Mouse (Mus musculus) heart, adult 2 months (tissue): Measurements from ENCODE around the gene Zcchc17. TPM values are rescaled to one million over a fixed set of nuclear protein-coding genes. Genes with fewer than 3 reads are reported as not detected.

Experiments
- DNase-seq, 2 experiments: peaks; one replicate each; pipeline ENCODE4 v3.0.0; 2021
- H3K27ac ChIP-seq: fragments of 200-600 bp; 2 replicates; pipeline ENCODE4 v1.8.1; 2022
- H3K27me3 ChIP-seq: fragments of 200-500 bp; 2 replicates; pipeline ENCODE4 v1.6.1; 2012; ENCODE audit warnings: mild to moderate bottlenecking, low read length, inconsistent platforms, mixed read lengths; ENCODE audit not compliant: control insufficient read depth, insufficient read depth
- H3K36me3 ChIP-seq: fragments of 200-500 bp; 2 replicates; pipeline ENCODE4 v1.6.1; 2012; ENCODE audit warnings: low read length, inconsistent platforms; ENCODE audit not compliant: control insufficient read depth, insufficient read depth
- H3K4me1 ChIP-seq: fragments of 200-500 bp; 2 replicates; pipeline ENCODE4 v1.6.1; 2011; ENCODE audit warnings: low read length; ENCODE audit not compliant: control insufficient read depth, insufficient read depth
- H3K4me3 ChIP-seq: fragments of 200-600 bp; 2 replicates; pipeline ENCODE4 v1.8.1; 2022
- H3K79me2 ChIP-seq: fragments of 200-500 bp; replicated peaks from 2 replicates; pipeline ENCODE4 v1.6.1; 2012; ENCODE audit warnings: mild to moderate bottlenecking, inconsistent platforms, low read length, moderate library complexity, mixed read lengths; ENCODE audit not compliant: control insufficient read depth, insufficient read depth
- H3K9ac ChIP-seq: fragments of 200-500 bp; 2 replicates; pipeline ENCODE4 v1.6.1; 2012; ENCODE audit warnings: low read depth, mild to moderate bottlenecking, control low read depth, inconsistent platforms, low read length, mixed read lengths
- CTCF ChIP-seq: fragments of 200-600 bp; IDR thresholded peaks from 2 replicates; pipeline ENCODE4 v1.8.1; 2022; ENCODE audit warnings: antibody characterized with exemption, mild to moderate bottlenecking, moderate library complexity
- EP300 ChIP-seq: fragments of 200-500 bp; IDR thresholded peaks from 2 replicates; pipeline ENCODE4 v1.6.1; 2011; ENCODE audit warnings: low read depth, low read length, control low read depth; ENCODE audit not compliant: insufficient read depth
- POLR2A ChIP-seq: fragments of 200-500 bp; IDR thresholded peaks from 2 replicates; pipeline ENCODE4 v1.6.1; 2011; ENCODE audit warnings: mild to moderate bottlenecking, low read depth, low read length, control low read depth; ENCODE audit not compliant: insufficient read depth
- WGBS: fragments of 180-500 bp; shearing (Covaris S2); methylation state at CpG from one replicate; pipeline ENCODE4 v1.1.7; 2018; 5-methylcytosine and 5-hydroxymethylcytosine counted together
- intact Hi-C: fragments of 180-260 bp; cut with DNase I; formaldehyde crosslinking; loops from one replicate; pipeline ENCODE4 v1.15.1; 2025
- polyA plus RNA-seq: library from polyadenylated mRNA; depleted of rRNA; stranded (reverse); fragments of >200 nt; gene quantifications from 2 replicates; pipeline ENCODE4 v1.2.3, GENCODE M21; 2012
- total RNA-seq, 2 experiments: library from RNA; stranded (reverse); gene quantifications; 2 replicates each; pipeline ENCODE4 v1.2.3; 2021

The Zcchc17 gene
- total and polyA plus RNA-seq, 3 experiments: 15.0 to 30.7 (median 25.8) TPM

DNA sequence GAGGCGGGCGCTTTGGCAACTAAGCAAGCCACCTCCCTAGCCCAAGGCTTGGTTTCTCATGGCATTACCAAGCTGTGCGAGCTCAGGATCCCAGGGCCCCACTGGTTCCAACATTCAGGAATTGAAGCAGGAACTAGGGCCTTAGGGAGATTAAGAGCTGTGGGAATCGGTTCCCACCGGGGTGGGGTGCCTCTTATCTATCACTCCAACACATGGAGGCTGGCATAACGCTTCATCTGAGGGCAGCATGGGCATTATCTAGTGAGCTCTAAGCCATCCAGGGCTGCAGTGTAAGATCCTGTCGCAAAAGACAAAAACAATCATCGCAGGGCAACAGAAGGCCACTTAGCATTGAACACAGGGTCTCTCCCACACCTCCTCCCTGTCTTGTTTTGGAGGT, 65.2 kb downstream of the Zcchc17 start:
- Histone ChIP-seq H3K27me3 (no peaks in the 10 kb centered on the region), H3K9ac (no peak overlapping the region), H3K4me1 (peaks cover under 1% of the 10 kb centered on the region; the same call in 1 of the 2 replicates), H3K36me3 (no peaks in the 10 kb centered on the region), H3K79me2 (no peaks in the 10 kb centered on the region), H3K27ac (no peak overlapping the region), H3K4me3 (no peak overlapping the region)
- DNase-seq: no peak
- 71% methylated on average over 8 of the region's 8 CpGs for WGBS
- intact Hi-C loops: no loop called here
- TF ChIP-seq EP300 (no peak), POLR2A (no peak), CTCF (no peak)

DNA sequence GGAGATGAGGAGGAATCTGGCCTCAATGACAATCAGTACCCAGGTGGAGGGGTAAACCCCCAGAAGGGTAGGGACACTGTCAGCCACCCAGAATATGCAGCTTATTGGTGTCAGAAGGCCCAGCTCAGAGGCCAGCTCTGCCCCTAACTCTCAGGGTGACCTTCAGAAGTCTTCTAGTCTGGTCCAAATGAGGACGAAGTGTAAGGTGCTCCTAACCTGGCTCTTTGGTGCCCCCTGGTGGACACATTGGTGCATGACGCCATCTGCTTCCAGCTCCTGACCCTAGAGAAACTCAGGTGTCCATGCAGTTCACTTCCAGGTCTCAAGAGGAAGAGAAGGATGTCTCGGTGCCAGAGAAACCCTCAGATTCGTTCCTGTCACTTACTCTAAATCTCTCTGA, 67.5 kb downstream of the Zcchc17 start:
- WGBS: 1% methylated on average over 4 of the region's 4 CpGs
- intact Hi-C loops: loop anchor here (1.0 kb wide), 2 partner anchors 28 to 93 kb away; no protein-coding TSS in a partner anchor

DNA sequence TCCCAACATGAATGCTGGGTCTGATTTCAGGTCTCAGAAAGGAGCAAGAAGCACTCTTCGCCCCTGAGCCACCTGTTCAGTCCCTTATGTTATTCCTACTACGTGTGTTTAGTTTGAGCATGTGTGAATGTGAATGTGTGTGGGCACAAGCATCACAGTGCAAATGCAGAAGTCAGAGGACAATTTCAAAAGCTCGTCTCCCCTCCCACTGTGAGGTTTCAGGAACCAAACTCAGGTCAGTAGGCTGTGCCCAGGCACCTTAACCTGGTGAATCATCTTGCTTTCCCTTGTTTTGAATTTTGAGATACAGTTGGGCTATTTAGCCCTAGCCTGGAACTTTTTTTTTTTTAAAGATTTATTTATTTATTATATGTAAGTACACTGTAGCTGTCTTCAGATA, 69.9 kb downstream of the Zcchc17 start:
- no peak for DNase-seq
- Histone ChIP-seq H3K27me3 (no peaks in the 10 kb centered on the region), H3K4me3 (no peak overlapping the region), H3K27ac (no peak overlapping the region), H3K36me3 (no peaks in the 10 kb centered on the region), H3K9ac (no peak overlapping the region), H3K4me1 (no peaks in the 10 kb centered on the region), H3K79me2 (no peaks in the 10 kb centered on the region)
- intact Hi-C loops: no loop called here
- TF ChIP-seq EP300: no peak
- WGBS: 69% methylated on average over 3 of the region's 3 CpGs

More for the DNA sequence above, 67.5 kb downstream of the Zcchc17 start:
- Histone ChIP-seq H3K36me3 (no peaks in the 10 kb centered on the region), H3K9ac (no peak overlapping the region), H3K4me3 (no peak overlapping the region), H3K4me1 (no peaks in the 10 kb centered on the region), H3K27ac (no peak overlapping the region), H3K27me3 (no peaks in the 10 kb centered on the region), H3K79me2 (no peaks in the 10 kb centered on the region)
- DNase-seq: peak; percentile 60 to 77
- peak; percentile 94 for TF ChIP-seq CTCF
- 0 out of 2 replicates have a peak, but pooled peaks have one; percentile 56 for TF ChIP-seq EP300
- no peak for TF ChIP-seq POLR2A

DNA sequence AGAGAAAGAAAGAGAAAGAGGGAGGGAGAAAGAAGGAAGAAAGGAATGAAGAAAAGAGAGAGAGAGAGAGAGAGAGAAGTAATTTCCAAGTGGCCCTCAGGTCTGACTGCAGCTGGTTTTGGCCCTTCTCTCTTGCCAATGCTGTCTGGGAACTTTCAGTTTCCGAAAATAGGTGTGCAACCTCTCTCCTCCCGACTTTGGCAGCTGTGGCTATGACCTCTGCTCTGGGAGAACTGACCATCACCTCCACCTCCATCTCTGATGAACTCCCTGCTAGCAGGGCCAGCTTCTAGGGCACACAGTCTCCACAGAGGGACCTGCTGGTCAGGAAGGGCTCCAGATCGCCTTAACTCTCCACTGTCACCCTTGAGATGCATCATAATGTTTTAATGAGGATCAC, 73.2 kb downstream of the Zcchc17 start:
- Histone ChIP-seq H3K36me3 (no peaks in the 10 kb centered on the region), H3K4me1 (no peaks in the 10 kb centered on the region), H3K9ac (no peak overlapping the region), H3K4me3 (no peak overlapping the region), H3K27ac (no peak overlapping the region), H3K27me3 (no peaks in the 10 kb centered on the region), H3K79me2 (no peaks in the 10 kb centered on the region)
- WGBS: 33% methylated on average over 3 of the region's 3 CpGs
- intact Hi-C loops: no loop called here
- TF ChIP-seq CTCF: no peak
- no peak for TF ChIP-seq EP300
- no peak for TF ChIP-seq POLR2A
- DNase-seq: peak in 1 of 2 experiments; percentile 55

DNA sequence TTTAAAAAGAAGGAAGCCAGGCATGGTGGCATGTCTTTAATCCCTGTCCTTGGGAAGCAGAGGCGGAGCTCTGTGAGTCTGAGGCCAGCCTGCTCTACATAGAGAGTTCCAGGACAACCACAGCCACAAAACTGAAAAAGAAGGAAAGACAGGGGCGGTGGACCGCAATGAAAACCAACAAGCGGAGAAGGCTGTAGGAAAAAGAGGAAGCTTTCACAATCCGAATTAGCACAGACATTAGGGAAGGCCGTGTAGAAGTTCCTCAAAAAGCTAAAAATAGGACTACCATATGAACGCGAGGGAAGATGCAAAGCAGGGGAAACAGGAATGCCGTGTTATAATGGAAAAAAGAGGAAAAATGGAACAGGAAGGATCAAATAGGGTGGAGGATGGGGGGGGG, 75.9 kb downstream of the Zcchc17 start:
- intact Hi-C loops: no loop called here
- TF ChIP-seq POLR2A: no peak
- TF ChIP-seq CTCF: no peak
- TF ChIP-seq EP300: no peak
- Histone ChIP-seq H3K4me1 (no peaks in the 10 kb centered on the region), H3K36me3 (no peaks in the 10 kb centered on the region), H3K9ac (no peak overlapping the region), H3K4me3 (no peak overlapping the region), H3K27me3 (no peaks in the 10 kb centered on the region), H3K79me2 (no peaks in the 10 kb centered on the region), H3K27ac (no peak overlapping the region)
- 60% methylated on average over 9 of the region's 9 CpGs for WGBS
- no peak for DNase-seq

DNA sequence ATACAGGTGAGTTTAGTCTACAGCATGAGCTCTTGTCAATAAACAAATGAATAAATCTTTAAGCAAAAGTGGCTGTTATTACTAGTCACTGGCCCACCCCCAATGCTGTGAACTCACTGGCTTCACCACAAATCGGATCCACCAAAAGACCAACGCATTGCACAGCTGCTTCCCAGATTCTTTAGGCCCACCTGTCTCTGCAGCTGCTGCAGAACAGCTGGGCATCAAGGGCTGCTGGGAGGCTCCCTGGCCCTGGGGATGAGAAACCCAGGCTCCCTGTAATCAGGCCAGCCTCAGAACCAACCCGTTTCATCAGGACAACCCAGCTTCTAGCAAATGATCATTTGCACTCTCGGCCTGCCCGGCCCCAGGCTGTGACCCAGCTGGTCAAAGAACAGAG, 76.9 kb downstream of the Zcchc17 start:
- WGBS: 82% methylated on average over 5 of the region's 5 CpGs
- H3K27me3 ChIP-seq: no peaks in the 10 kb centered on the region; the same call in 1 of the 2 replicates
- intact Hi-C loops: no loop called here

More for the DNA sequence above, 76.9 kb downstream of the Zcchc17 start:
- Histone ChIP-seq H3K36me3 (no peaks in the 10 kb centered on the region), H3K79me2 (no peaks in the 10 kb centered on the region), H3K4me3 (no peak overlapping the region), H3K27ac (no peak overlapping the region), H3K4me1 (no peaks in the 10 kb centered on the region), H3K9ac (no peak overlapping the region)
- DNase-seq: no peak
- no peak for TF ChIP-seq CTCF
- TF ChIP-seq EP300: no peak
- TF ChIP-seq POLR2A: no peak
